Mouse (Mus musculus): ENCODE results near the gene Ikbkg.
"Not testable (repeated sequence)": the region's sequence is repeated elsewhere in the genome, so short reads cannot be mapped to it uniquely, and the experiment has no call there.

Ikbkg gene

DNA sequence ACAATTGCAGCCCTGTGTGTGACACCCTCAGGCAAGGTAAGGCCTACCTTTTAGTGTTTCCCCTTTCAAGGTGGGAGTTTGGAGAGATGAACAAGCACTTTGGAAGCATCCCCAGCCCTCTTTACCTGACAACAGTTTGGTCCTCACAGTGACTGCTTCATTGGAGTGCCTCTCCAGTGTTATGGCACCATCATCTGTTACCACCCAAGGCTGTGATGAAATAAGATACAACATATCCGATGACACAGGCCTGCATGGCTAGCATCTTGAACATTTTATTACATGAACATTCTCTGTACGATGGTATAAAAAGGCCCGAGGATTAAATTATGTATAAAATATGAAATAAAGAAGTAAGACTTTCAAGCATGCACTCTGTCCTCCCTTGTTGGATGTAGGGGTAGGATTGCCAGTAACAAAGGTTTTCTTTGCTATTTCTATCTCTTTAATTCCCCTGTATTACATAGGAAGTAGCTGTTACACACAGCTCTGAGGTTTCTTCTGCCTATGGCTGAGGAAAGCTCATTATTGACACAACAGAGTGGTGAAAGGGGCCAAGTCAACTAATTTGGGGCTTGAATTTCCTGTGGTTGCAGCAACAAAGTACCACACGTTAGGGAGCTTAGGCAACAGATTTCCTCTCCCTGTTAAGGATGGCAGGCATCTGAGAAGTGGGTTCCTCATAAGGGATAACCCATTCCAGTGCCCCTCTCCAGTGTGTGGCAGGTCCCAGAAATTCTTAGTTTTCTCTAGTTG lies 58.2 kb downstream of the Ikbkg start:
- DNase-seq (ENCODE audit: low read depth, low spot score), result no peak

DNA sequence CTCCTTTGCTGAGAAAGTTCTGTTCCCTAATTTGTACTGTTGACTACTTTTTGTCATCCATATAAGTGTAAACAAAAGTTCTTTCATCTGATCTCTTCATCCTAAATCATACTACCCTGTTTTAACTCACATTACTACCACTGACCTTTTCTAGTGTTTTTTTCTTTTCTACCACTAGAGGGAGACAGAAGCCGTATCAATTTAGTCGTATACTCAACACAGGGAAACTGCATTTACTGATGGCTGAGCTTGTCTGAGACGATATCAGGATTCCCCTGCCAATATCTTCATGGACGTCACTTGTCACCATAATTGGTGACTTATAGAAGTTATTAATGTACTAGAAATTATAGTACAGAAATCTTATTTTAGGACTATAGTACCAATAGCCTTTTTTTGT lies 59.7 kb downstream of the Ikbkg start:
- peak; percentile 7 for DNase-seq (ENCODE audit: low read depth, low spot score)

DNA sequence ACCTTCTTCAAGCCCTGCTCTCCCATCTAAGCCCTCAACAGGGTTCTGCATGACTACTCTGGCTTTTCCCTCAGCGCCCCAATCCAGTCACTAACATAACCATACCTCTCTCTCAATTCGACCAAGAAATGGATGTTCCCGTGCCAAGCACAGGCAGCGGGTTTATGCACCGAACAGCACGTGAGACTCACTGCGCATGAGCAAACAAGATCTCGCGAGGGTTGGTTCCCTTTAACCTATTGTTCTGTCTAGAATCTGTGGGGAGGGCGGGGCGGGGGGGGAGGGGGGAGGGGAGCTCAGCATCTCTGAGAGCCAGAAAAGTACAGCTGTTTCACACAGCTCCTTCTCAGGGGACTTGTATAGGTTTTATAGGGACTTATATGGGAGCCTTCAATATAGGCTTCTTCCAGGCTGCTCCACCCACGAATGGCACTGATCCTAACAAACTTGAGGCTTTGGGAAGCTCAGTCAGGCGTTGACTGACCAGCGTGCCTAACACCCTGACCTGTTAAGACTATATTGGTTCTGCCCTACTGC lies 88.3 kb downstream of the Ikbkg start, which contains the start of gene Gm6880:
Gm6880 (minus strand) TSS at position 51 of the 537 bp plus-strand sequence.
- DNase-seq (ENCODE audit: low read depth, low spot score), result not testable (repeated sequence)

DNA sequence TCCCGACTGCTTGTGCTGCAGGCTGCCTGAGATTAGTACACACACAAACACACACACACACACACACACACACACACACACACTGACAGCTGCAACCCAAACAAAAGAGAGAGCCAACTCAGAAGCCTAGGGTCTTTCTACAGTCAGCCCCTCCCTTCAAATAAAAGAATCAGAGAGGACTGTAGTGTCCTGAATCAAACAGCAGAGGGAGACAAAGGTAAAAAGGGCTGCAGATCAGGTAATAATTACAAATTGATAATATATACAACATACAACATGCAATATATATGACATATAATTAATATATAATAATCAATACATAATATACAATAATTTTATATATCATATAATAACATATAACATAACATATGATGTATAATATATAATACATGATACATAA lies 104.0 kb downstream of the Ikbkg start:
- no peak for DNase-seq (ENCODE audit: low read depth, low spot score)

All from skeletal muscle tissue, adult 2 months (tissue).